Mouse (Mus musculus) spleen, adult 10 weeks (tissue): ENCODE results near the gene Tgoln1. TPM values are rescaled to one million over a fixed set of nuclear protein-coding genes. Genes with fewer than 3 reads are reported as not detected.

Experiments
- polyA plus RNA-seq: library from polyadenylated mRNA; stranded (reverse); fragments of 350-450 nt; fragmentation: Illumina TruSeq; extraction: RNeasy Lipid Tissue Mini Kit (QIAGEN cat#74804); gene quantifications from one replicate; pipeline ENCODE4 v1.2.3, GENCODE M21; 2015; ENCODE audit warnings: low replicate concordance; ENCODE audit not compliant: insufficient read depth

Tgoln1 gene
- polyA plus RNA-seq: 109 TPM

DNA sequence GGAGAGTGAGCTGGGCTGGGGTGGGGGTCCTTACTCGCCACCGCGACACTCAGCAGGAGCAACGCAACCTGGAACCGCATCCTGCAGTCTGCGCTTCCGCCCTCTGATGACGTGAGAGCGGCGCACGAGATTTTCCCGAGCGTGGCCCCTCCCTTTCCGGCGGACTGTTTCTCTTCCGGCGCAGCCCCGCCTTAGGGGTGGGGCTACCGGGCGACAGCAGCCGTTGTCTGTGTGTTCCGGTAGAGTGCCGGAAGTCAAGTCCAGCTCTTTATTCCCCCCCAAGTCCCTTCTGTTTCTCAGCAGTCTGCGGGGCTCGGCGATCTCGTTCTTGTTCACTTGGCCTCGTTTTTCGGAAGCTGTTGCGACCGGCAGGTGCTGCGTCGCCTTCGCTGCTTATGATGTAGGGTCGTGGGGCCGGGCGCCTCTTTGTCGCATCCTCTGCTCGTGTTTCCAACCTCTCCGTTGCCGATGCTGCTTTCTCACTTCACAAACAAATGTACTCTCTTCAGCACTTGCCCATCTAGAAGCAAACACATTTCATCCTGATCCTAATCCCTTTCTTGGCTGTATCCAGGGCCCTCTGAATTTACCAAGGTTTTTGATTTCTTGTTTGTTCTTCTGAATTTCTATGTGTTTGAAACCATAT lies at the start of gene Tgoln1:
TSS of gene Tgoln1 (minus strand) at position 358 of the 646 bp plus-strand sequence.

DNA sequence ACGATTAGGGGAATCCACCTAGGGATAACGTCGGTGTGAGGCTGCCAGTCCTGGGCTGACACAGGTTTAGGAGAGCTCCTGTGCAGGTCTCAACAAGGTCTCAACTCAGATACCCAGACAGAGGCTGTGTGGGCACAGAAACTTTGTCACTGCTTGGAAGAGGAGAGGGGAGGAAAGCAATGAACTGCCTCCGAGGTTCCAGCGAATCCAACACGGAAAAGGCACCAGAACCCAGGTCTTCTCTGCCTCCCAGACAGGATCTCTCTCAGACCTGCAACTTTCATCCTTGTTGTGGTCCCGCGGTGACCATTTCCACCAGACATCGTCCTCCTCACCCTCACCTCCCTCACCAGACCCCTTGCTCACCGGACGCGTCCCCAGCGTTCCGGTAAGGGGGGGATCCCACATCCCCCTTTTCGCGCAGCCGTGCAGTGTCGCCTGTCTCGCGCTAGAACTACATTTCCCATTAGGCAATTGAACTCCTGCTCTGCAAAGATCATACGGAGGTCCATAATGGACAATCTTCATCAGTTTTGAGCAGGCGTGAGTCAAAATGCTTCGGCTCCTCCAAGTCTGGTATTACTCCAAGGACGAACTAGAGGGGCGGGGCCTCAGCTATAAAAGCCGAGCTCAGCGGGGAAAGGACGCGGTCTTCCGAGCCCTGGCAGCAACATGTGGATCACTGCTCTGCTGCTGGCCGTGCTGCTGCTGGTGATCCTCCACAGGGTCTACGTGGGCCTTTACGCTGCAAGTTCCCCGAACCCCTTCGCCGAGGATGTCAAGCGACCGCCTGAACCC lies 18.6 kb downstream of the Tgoln1 start, which contains the start of the genes Elmod3 and Retsat:
TSS of gene Elmod3 (minus strand) at position 458 of the 798 bp plus-strand sequence.
TSS of gene Retsat (plus strand) at position 520 of the 798 bp plus-strand sequence.

Other genes starting within 250 kb of the Tgoln1 start
- 41.5 TPM for gene Vamp5, start 236.5 kb downstream of the Tgoln1 start, polyA plus RNA-seq
- 177 TPM for gene Vamp8, start 226.3 kb downstream of the Tgoln1 start, polyA plus RNA-seq
- gene Ggcx, start 202.7 kb downstream of the Tgoln1 start, polyA plus RNA-seq: 17.5 TPM
- 337 TPM for gene Mat2a, start 177.4 kb downstream of the Tgoln1 start, polyA plus RNA-seq
- gene Sh2d6, start 95.3 kb downstream of the Tgoln1 start, polyA plus RNA-seq: not detected
- gene Capg, start 72.6 kb downstream of the Tgoln1 start, polyA plus RNA-seq: 95.7 TPM
- 14.5 TPM for gene Elmod3, start 18.6 kb downstream of the Tgoln1 start, polyA plus RNA-seq
- 3.6 TPM for gene Retsat, start 18.5 kb downstream of the Tgoln1 start, polyA plus RNA-seq
- 2.4 TPM for gene Tcf7l1, start 172.3 kb upstream of the Tgoln1 start, polyA plus RNA-seq